Mouse (Mus musculus) liver, embryonic 11.5 days (tissue): ENCODE data around the gene Mmab. TPM values are rescaled to one million over a fixed set of nuclear protein-coding genes. Genes with fewer than 3 reads are reported as not detected.
A peak's percentile ranks its signal among the peaks of the same experiment; 100 is the strongest.

Experiments
- ATAC-seq: fragments of 200-750 bp; cut with Nextera tagmentation; replicated peaks from 2 replicates; pipeline ENCODE4 v1.8.0; 2017; ENCODE audit warnings: moderate number of reproducible peaks, mild to moderate bottlenecking, moderate TSS enrichment, moderate library complexity; ENCODE audit not compliant: low FRiP score
- DNase-seq: peaks from one replicate; pipeline ENCODE4 v3.0.0-alpha.2; 2017; ENCODE audit warnings: low spot score
- H3K27ac ChIP-seq: fragments of 300-500 bp; sonication (generic); 2 replicates; pipeline ENCODE4 v1.5.1; 2014; ENCODE audit warnings: mild to moderate bottlenecking, low read depth, low read length, control low read depth
- H3K27me3 ChIP-seq: fragments of 300-500 bp; sonication (generic); replicated peaks from 2 replicates; pipeline ENCODE4 v1.6.1; 2014; ENCODE audit warnings: low read length, mixed read lengths; ENCODE audit not compliant: control insufficient read depth, insufficient read depth
- H3K36me3 ChIP-seq: fragments of 300-500 bp; sonication (generic); 2 replicates; pipeline ENCODE4 v1.6.1; 2014; ENCODE audit warnings: mild to moderate bottlenecking, low read length, moderate library complexity, mixed read lengths; ENCODE audit not compliant: control insufficient read depth, insufficient read depth
- H3K4me1 ChIP-seq: fragments of 300-500 bp; sonication (generic); replicated peaks from 2 replicates; pipeline ENCODE4 v1.6.1; 2014; ENCODE audit warnings: low read length, mixed read lengths; ENCODE audit not compliant: control insufficient read depth, insufficient read depth
- H3K4me2 ChIP-seq: fragments of 300-500 bp; sonication (generic); 2 replicates; pipeline ENCODE4 v1.6.1; 2014; ENCODE audit warnings: mild to moderate bottlenecking, control low read depth, moderate library complexity
- H3K4me3 ChIP-seq: fragments of 300-500 bp; sonication (generic); 2 replicates; pipeline ENCODE4 v1.5.1; 2014; ENCODE audit warnings: low read depth, low read length, control low read depth
- H3K9ac ChIP-seq: fragments of 300-500 bp; sonication (generic); 2 replicates; pipeline ENCODE4 v1.6.1; 2014; ENCODE audit warnings: low read depth, low read length, control low read depth
- H3K9me3 ChIP-seq: fragments of 300-500 bp; sonication (generic); 2 replicates; pipeline ENCODE4 v1.6.1; 2016; ENCODE audit warnings: low read length, inconsistent platforms, mixed read lengths; ENCODE audit not compliant: control insufficient read depth
- WGBS: fragments of 180-500 bp; shearing (Covaris S2); extraction: QIAGEN DNeasy Blood & Tissue Kit; methylation state at CpG from one replicate; pipeline ENCODE4 v1.1.7; 2014; 5-methylcytosine and 5-hydroxymethylcytosine counted together
- polyA plus RNA-seq: library from polyadenylated mRNA; unstranded; fragments of >200 nt; fragmentation: Nextera tagmentation; extraction: Ambion mirVana; gene quantifications from 2 replicates; pipeline ENCODE4 v1.2.1, GENCODE M21; 2014

Gene Mmab
- polyA plus RNA-seq, 1 experiment from 2014 or later: 27.9 TPM

- Histone ChIP-seq H3K4me1 (peaks cover 5% of the 10 kb centered on the region), H3K27me3 (no peaks in the 10 kb centered on the region), H3K4me2 (no peak overlapping the region), H3K9ac (no peak overlapping the region), H3K27ac (no peak overlapping the region; the same call in 1 of the 2 replicates), H3K9me3 (no peaks in the 10 kb centered on the region), H3K4me3 (no peak overlapping the region), H3K36me3 (peaks cover 30% of the 10 kb centered on the region)
- ATAC-seq (no peak), DNase-seq (no peak)
- 38% methylated on average over 5 of the region's 5 CpGs for WGBS
Measured at GRCm38 (mm10) chr5:114422591-114422990, 21.3 kb downstream of the Mmab start.

GRCm38 (mm10) chr5:114421561-114422298 is 22.1 kb downstream of the Mmab start:
- Histone ChIP-seq H3K4me3 (no peak overlapping the region), H3K4me2 (peak overlapping the region; percentile 10; the same call in 1 of the 2 replicates), H3K27ac (0 out of 2 replicates have a peak overlapping the region, but pooled peaks have one; percentile 1), H3K4me1 (peaks cover 5% of the 10 kb centered on the region), H3K9ac (no peak overlapping the region), H3K27me3 (no peaks in the 10 kb centered on the region), H3K36me3 (peaks cover 33% of the 10 kb centered on the region), H3K9me3 (no peaks in the 10 kb centered on the region)
- 0 out of 2 replicates have a peak, but pooled peaks have one; percentile 28 for ATAC-seq
- 69% methylated on average over 11 of the region's 11 CpGs for WGBS
- no peak for DNase-seq

GRCm38 (mm10) chr5:114418541-114418940 is 25.3 kb downstream of the Mmab start:
- H3K4me2 ChIP-seq: no peak overlapping the region
- no peak overlapping the region for H3K9ac ChIP-seq
- no peak overlapping the region for H3K27ac ChIP-seq
- H3K36me3 ChIP-seq: peaks cover 41% of the 10 kb centered on the region
- WGBS: 81% methylated on average over 8 of the region's 8 CpGs
- H3K4me3 ChIP-seq: no peak overlapping the region
- DNase-seq (no peak), ATAC-seq (no peak)
- H3K27me3 ChIP-seq: no peaks in the 10 kb centered on the region
- H3K4me1 ChIP-seq: peaks cover 5% of the 10 kb centered on the region
- no peaks in the 10 kb centered on the region for H3K9me3 ChIP-seq

- Histone ChIP-seq H3K4me3 (no peak overlapping the region), H3K27me3 (no peaks in the 10 kb centered on the region), H3K9ac (no peak overlapping the region), H3K36me3 (peaks cover 48% of the 10 kb centered on the region), H3K4me1 (peaks cover 3% of the 10 kb centered on the region), H3K9me3 (no peaks in the 10 kb centered on the region), H3K4me2 (no peak overlapping the region), H3K27ac (no peak overlapping the region)
- ATAC-seq (no peak), DNase-seq (no peak)
- 89% methylated on average over 8 of the region's 8 CpGs for WGBS
Measured at GRCm38 (mm10) chr5:114416855-114417254, 27.0 kb downstream of the Mmab start.

- Histone ChIP-seq H3K36me3 (peaks cover 49% of the 10 kb centered on the region), H3K4me3 (no peak overlapping the region), H3K4me1 (peaks cover 3% of the 10 kb centered on the region; the same call in 1 of the 2 replicates), H3K9ac (no peak overlapping the region), H3K27ac (no peak overlapping the region), H3K27me3 (no peaks in the 10 kb centered on the region), H3K4me2 (no peak overlapping the region), H3K9me3 (no peaks in the 10 kb centered on the region)
- ATAC-seq (no peak), DNase-seq (no peak)
- 92% methylated on average over 5 of the region's 5 CpGs for WGBS
Measured at GRCm38 (mm10) chr5:114415606-114416005, 28.3 kb downstream of the Mmab start.

- no peak overlapping the region for H3K9ac ChIP-seq
- H3K27ac ChIP-seq: no peak overlapping the region
- no peaks in the 10 kb centered on the region for H3K9me3 ChIP-seq
- DNase-seq: no peak
- ATAC-seq: no peak
- H3K4me1 ChIP-seq: peaks cover 3% of the 10 kb centered on the region; the same call in 1 of the 2 replicates
- 76% methylated on average over 16 of the region's 16 CpGs for WGBS
- H3K36me3 ChIP-seq: peaks cover 41% of the 10 kb centered on the region
- no peak overlapping the region for H3K4me3 ChIP-seq
- no peaks in the 10 kb centered on the region for H3K27me3 ChIP-seq
- H3K4me2 ChIP-seq: no peak overlapping the region
Measured at GRCm38 (mm10) chr5:114413067-114413735, 30.7 kb downstream of the Mmab start.

GRCm38 (mm10) chr5:114412361-114412998 is 31.4 kb downstream of the Mmab start:
- Histone ChIP-seq H3K4me2 (no peak overlapping the region), H3K27ac (no peak overlapping the region), H3K4me3 (no peak overlapping the region), H3K4me1 (peaks cover 3% of the 10 kb centered on the region; the same call in 1 of the 2 replicates), H3K9me3 (no peaks in the 10 kb centered on the region), H3K36me3 (peaks cover 41% of the 10 kb centered on the region), H3K9ac (no peak overlapping the region), H3K27me3 (no peaks in the 10 kb centered on the region)
- ATAC-seq (no peak), DNase-seq (no peak)
- WGBS: 75% methylated on average over 23 of the region's 23 CpGs

GRCm38 (mm10) chr5:114410429-114410828 is 33.4 kb downstream of the Mmab start:
- H3K9me3 ChIP-seq: no peaks in the 10 kb centered on the region

More at GRCm38 (mm10) chr5:114410429-114410828, 33.4 kb downstream of the Mmab start:
- Histone ChIP-seq H3K36me3 (peaks cover 53% of the 10 kb centered on the region), H3K4me1 (peaks cover 3% of the 10 kb centered on the region; the same call in 1 of the 2 replicates), H3K4me3 (no peak overlapping the region), H3K9ac (no peak overlapping the region), H3K4me2 (no peak overlapping the region), H3K27me3 (no peaks in the 10 kb centered on the region), H3K27ac (no peak overlapping the region)
- no peak for DNase-seq
- WGBS: 93% methylated on average over 13 of the region's 13 CpGs
- no peak for ATAC-seq
